Mouse (Mus musculus): ENCODE results near the gene Itpripl2. TPM values are rescaled to one million over a fixed set of nuclear protein-coding genes. Genes with fewer than 3 reads are reported as not detected.
A peak's percentile ranks its signal among the peaks of the same experiment; 100 is the strongest.

Itpripl2 gene
- polyA plus RNA-seq, 1 experiment, result not detected

- 7% methylated on average over 67 of the region's 67 CpGs for WGBS
- no peak overlapping the region; the same call in 1 of the 2 replicates for H3K27ac ChIP-seq (ENCODE audit: insufficient read depth, low read depth, low read length)
- no peak for TF ChIP-seq POLR2A (IDR thresholded peaks at IDR 0.05; ENCODE audit: insufficient read depth, low read depth, low read length)
- TF ChIP-seq CTCF (IDR thresholded peaks at IDR 0.05; ENCODE audit: insufficient read depth, low read depth, low read length), result no peak; the same call in 1 of the 2 replicates
- H3K4me1 ChIP-seq (ENCODE audit: control insufficient read depth, insufficient read depth, low read length), result peaks cover 17% of the 10 kb centered on the region
- H3K4me3 ChIP-seq (ENCODE audit: insufficient read depth, low read depth, low read length), result peak overlapping the region; percentile 44
Measured at GRCm38 (mm10) chr7:118490666-118491430, 927 bp downstream of the Itpripl2 start.

DNA sequence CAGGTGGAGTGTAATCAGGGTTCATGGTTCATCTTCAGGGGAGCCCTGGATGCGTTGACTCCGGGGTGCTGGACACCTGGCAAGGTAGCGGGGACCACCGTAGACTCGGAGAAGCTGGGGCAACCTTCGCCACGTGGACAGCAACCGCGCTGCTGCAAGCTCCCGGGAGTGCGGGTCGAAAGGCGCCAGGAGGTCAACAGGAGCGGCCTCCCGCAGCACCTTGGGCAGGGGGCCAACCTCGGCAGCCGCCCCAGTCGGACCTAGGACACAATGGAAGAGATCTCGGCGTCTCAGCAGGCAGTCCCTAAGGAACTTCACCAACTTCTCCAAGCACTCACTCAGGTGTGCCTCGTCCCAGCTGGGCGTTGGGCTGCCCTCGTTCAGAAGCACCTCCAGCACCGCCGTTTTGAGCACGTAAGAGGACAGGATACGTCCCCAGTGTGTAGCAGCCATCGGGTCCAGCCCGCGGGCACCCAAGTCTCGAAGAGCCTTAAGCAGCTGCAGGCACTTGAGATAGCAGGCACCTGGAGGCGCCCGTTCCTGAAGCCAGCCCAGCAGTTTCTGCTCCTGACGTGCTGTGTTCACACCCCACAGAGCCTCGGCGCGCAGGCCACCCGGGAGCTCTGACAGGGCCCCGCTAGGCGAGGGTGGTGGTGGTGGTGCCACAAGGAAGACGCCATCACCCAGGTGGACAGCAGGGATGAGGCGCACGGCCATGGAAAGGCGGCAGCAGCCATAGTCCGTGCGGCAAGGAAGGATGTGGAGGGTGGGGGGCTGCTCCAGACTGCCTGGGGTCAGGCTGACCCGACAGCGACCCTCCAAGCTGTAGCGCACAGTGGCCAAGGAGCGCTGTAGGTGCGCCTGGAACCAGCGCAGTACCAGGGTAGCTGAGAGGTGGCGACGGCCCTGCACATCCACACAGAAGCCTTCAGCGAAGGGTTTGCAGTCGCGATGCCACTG is 1.8 kb downstream of the Itpripl2 start:
- TF ChIP-seq CTCF (IDR thresholded peaks at IDR 0.05; ENCODE audit: insufficient read depth, low read depth, low read length) (no peak), POLR2A (IDR thresholded peaks at IDR 0.05; ENCODE audit: insufficient read depth, low read depth, low read length) (no peak)
- no peak overlapping the region for H3K4me3 ChIP-seq (ENCODE audit: insufficient read depth, low read depth, low read length)
- H3K27ac ChIP-seq (ENCODE audit: insufficient read depth, low read depth, low read length), result no peak overlapping the region
- peaks cover 17% of the 10 kb centered on the region for H3K4me1 ChIP-seq (ENCODE audit: control insufficient read depth, insufficient read depth, low read length)
- WGBS, result 47% methylated on average over 57 of the region's 57 CpGs

GRCm38 (mm10) chr7:118488060-118488664 is 3.6 kb downstream of the Itpripl2 start:
- Histone ChIP-seq H3K27ac (ENCODE audit: insufficient read depth, low read depth, low read length) (no peak overlapping the region; the same call in 1 of the 2 replicates), H3K4me1 (ENCODE audit: control insufficient read depth, insufficient read depth, low read length) (peaks cover 17% of the 10 kb centered on the region), H3K4me3 (ENCODE audit: insufficient read depth, low read depth, low read length) (no peak overlapping the region)
- 43% methylated on average over 8 of the region's 8 CpGs for WGBS
- no peak for TF ChIP-seq POLR2A (IDR thresholded peaks at IDR 0.05; ENCODE audit: insufficient read depth, low read depth, low read length)

DNA sequence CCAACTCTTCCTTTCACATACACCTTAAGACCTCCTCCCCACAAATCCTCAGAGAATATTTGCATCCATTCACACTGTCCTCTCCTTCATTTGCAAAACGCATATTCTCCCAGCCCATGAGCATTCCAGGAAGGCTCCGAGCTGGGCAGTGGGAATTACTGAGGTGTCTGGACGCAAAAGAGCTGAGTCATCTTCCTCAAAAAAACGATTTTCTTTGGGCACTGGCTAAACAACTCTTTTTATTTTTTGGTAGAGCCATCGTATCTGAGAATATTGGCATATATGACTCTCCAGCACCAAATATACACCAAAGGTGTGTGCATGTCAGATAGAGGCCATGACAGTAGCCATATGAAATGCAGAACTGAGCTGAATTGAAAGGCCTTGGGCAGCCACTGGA is 4.9 kb downstream of the Itpripl2 start:
- TF ChIP-seq POLR2A (IDR thresholded peaks at IDR 0.05; ENCODE audit: insufficient read depth, low read depth, low read length) (no peak), CTCF (IDR thresholded peaks at IDR 0.05; ENCODE audit: insufficient read depth, low read depth, low read length) (no peak)
- no peak overlapping the region for H3K4me3 ChIP-seq (ENCODE audit: insufficient read depth, low read depth, low read length)
- no peak overlapping the region for H3K27ac ChIP-seq (ENCODE audit: insufficient read depth, low read depth, low read length)
- peaks cover 17% of the 10 kb centered on the region for H3K4me1 ChIP-seq (ENCODE audit: control insufficient read depth, insufficient read depth, low read length)
- WGBS, result 73% methylated on average over 5 of the region's 5 CpGs

- no peak overlapping the region for H3K4me3 ChIP-seq (ENCODE audit: insufficient read depth, low read depth, low read length)
- H3K27ac ChIP-seq (ENCODE audit: insufficient read depth, low read depth, low read length), result no peak overlapping the region
- TF ChIP-seq POLR2A (IDR thresholded peaks at IDR 0.05; ENCODE audit: insufficient read depth, low read depth, low read length) (no peak), CTCF (IDR thresholded peaks at IDR 0.05; ENCODE audit: insufficient read depth, low read depth, low read length) (no peak)
- no peaks in the 10 kb centered on the region for H3K4me1 ChIP-seq (ENCODE audit: control insufficient read depth, insufficient read depth, low read length)
- WGBS, result 86% methylated on average over 1 of the region's 1 CpGs
Measured at GRCm38 (mm10) chr7:118483996-118484395, 7.8 kb downstream of the Itpripl2 start.

- 95% methylated on average over 2 of the region's 2 CpGs for WGBS
- no peak for TF ChIP-seq CTCF (IDR thresholded peaks at IDR 0.05; ENCODE audit: insufficient read depth, low read depth, low read length)
- no peak for TF ChIP-seq POLR2A (IDR thresholded peaks at IDR 0.05; ENCODE audit: insufficient read depth, low read depth, low read length)
- no peaks in the 10 kb centered on the region for H3K4me1 ChIP-seq (ENCODE audit: control insufficient read depth, insufficient read depth, low read length)
- H3K4me3 ChIP-seq (ENCODE audit: insufficient read depth, low read depth, low read length), result no peak overlapping the region
- H3K27ac ChIP-seq (ENCODE audit: insufficient read depth, low read depth, low read length), result no peak overlapping the region
Measured at GRCm38 (mm10) chr7:118482001-118482400, 9.8 kb downstream of the Itpripl2 start.

DNA sequence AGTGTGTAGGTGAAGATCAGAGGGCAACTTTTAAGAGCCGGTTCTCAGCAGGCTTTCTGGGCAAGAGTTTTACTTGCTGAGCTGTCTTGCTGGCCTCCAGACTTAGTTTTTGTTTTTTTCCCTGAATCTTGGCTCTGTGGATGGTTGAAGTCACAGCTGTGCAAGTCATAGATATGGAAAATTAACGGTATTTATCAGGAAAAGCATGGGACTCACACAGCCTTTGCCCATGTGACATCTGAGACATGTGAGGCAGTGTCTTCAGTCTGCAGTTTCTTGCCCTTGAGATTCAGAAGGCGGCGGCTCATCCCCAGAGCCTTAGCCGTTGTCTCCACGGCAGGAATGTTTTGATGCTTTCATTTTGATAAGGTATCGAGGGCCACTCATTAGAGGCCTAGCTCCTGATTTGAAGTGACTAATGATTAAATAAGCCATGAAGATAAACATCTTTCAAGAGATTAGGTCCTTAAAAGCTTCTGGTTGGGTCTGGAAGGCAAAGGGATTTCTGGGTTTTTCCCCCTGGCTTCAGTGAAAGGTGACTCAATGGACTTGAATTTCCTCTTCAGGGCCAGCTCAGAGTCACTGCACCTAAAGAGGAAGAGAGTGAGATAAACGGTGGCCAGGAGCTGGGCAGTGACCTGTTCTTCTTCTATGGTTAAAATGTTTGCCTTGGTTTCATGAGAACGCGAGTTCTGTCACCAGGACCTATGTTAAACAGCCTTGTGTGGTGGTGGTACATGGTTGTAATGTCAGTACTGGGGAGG is 10.5 kb downstream of the Itpripl2 start:
- Histone ChIP-seq H3K27ac (ENCODE audit: insufficient read depth, low read depth, low read length) (no peak overlapping the region), H3K4me3 (ENCODE audit: insufficient read depth, low read depth, low read length) (no peak overlapping the region), H3K4me1 (ENCODE audit: control insufficient read depth, insufficient read depth, low read length) (no peaks in the 10 kb centered on the region)
- TF ChIP-seq CTCF (IDR thresholded peaks at IDR 0.05; ENCODE audit: insufficient read depth, low read depth, low read length) (no peak), POLR2A (IDR thresholded peaks at IDR 0.05; ENCODE audit: insufficient read depth, low read depth, low read length) (no peak)
- WGBS, result 84% methylated on average over 10 of the region's 10 CpGs

DNA sequence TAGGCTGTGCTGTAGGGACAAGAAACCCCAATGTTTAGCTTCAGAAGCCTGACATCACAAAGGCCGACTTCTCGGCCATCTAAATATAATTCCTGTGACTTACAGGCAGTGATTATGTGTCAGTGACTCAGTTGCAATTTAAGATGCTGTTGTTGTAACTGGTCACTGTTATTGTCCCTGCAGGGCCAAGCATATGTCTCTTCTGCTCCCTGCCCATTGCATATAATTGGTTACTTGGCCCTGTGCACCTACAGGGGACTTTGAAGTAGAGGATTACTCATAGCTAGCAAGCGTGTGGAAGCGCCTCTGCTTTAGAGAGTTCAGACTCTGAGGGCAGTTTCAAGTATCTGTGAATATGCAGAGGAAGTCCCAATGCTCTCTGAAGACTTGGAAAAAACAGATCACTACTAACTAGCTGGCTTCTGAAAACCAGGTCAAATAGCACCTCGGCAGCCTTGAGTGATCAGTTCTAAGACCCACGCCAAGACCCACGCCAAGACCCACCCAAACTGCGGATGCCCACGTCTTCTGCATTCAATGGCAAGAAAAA is 11.5 kb downstream of the Itpripl2 start:
- Histone ChIP-seq H3K4me1 (ENCODE audit: control insufficient read depth, insufficient read depth, low read length) (no peaks in the 10 kb centered on the region), H3K27ac (ENCODE audit: insufficient read depth, low read depth, low read length) (no peak overlapping the region), H3K4me3 (ENCODE audit: insufficient read depth, low read depth, low read length) (no peak overlapping the region)
- WGBS, result 83% methylated on average over 9 of the region's 9 CpGs
- TF ChIP-seq CTCF (IDR thresholded peaks at IDR 0.05; ENCODE audit: insufficient read depth, low read depth, low read length) (no peak), POLR2A (IDR thresholded peaks at IDR 0.05; ENCODE audit: insufficient read depth, low read depth, low read length) (no peak)
